Mouse (Mus musculus): ENCODE results near the gene Tsnax. TPM values are rescaled to one million over a fixed set of nuclear protein-coding genes. Genes with fewer than 3 reads are reported as not detected.

Tsnax gene
- polyA plus RNA-seq, 1 experiment from 2014 or later: 77.3 TPM

- 14% methylated on average over 6 of the region's 6 CpGs for WGBS
- ATAC-seq (replicated peaks; ENCODE audit: insufficient number of reproducible peaks, insufficient read depth, low FRiP score, low read depth): no peak
- Histone ChIP-seq H3K36me3 (no peaks in the 10 kb centered on the region), H3K9ac (peak overlapping the region; percentile 23; the same call in 1 of the 2 replicates), H3K4me2 (peak overlapping the region; percentile 65), H3K4me3 (peak overlapping the region; percentile 32), H3K27me3 (0 out of 2 replicates have a peak, but pooled peaks cover 2% of the 10 kb centered on the region), H3K9me3 (replicated peaks) (no peaks in the 10 kb centered on the region; the same call in 1 of the 2 replicates), H3K4me1 (replicated peaks) (0 out of 2 replicates have a peak, but pooled peaks cover 12% of the 10 kb centered on the region), H3K27ac (no peak overlapping the region)
Measured at GRCm38 (mm10) chr8:124991668-124991926, 21.2 kb upstream of the Tsnax start.

- Histone ChIP-seq H3K9ac (no peak overlapping the region), H3K4me1 (replicated peaks) (0 out of 2 replicates have a peak, but pooled peaks cover 12% of the 10 kb centered on the region), H3K4me2 (no peak overlapping the region), H3K4me3 (no peak overlapping the region), H3K27me3 (0 out of 2 replicates have a peak, but pooled peaks cover 2% of the 10 kb centered on the region), H3K27ac (no peak overlapping the region), H3K36me3 (no peaks in the 10 kb centered on the region), H3K9me3 (replicated peaks) (no peaks in the 10 kb centered on the region; the same call in 1 of the 2 replicates)
- no peak for ATAC-seq (replicated peaks; ENCODE audit: insufficient number of reproducible peaks, insufficient read depth, low FRiP score, low read depth)
- 62% methylated on average over 2 of the region's 2 CpGs for WGBS
Measured at GRCm38 (mm10) chr8:124995776-124996175, 17.0 kb upstream of the Tsnax start.

- WGBS: 75% methylated on average over 8 of the region's 8 CpGs
- no peak overlapping the region for H3K27ac ChIP-seq
- no peaks in the 10 kb centered on the region for H3K9me3 ChIP-seq (replicated peaks)
- H3K36me3 ChIP-seq: peaks cover 41% of the 10 kb centered on the region
- no peak overlapping the region for H3K4me3 ChIP-seq
- H3K4me2 ChIP-seq: no peak overlapping the region
- no peak for ATAC-seq (replicated peaks; ENCODE audit: insufficient number of reproducible peaks, insufficient read depth, low FRiP score, low read depth)
- H3K4me1 ChIP-seq (replicated peaks): no peaks in the 10 kb centered on the region
- H3K27me3 ChIP-seq: no peaks in the 10 kb centered on the region
- no peak overlapping the region for H3K9ac ChIP-seq
Measured at GRCm38 (mm10) chr8:125024085-125024484, 11.3 kb downstream of the Tsnax start.

- WGBS: 53% methylated on average over 3 of the region's 3 CpGs
- Histone ChIP-seq H3K27ac (peak overlapping the region; percentile 7; the same call in 1 of the 2 replicates), H3K9me3 (replicated peaks) (no peaks in the 10 kb centered on the region), H3K9ac (no peak overlapping the region), H3K36me3 (peaks cover 66% of the 10 kb centered on the region), H3K27me3 (no peaks in the 10 kb centered on the region), H3K4me3 (no peak overlapping the region), H3K4me2 (no peak overlapping the region), H3K4me1 (replicated peaks) (no peaks in the 10 kb centered on the region)
- ATAC-seq (replicated peaks; ENCODE audit: insufficient number of reproducible peaks, insufficient read depth, low FRiP score, low read depth): no peak
Measured at GRCm38 (mm10) chr8:125027211-125027610, 14.4 kb downstream of the Tsnax start.

GRCm38 (mm10) chr8:125028841-125029240 is 16.0 kb downstream of the Tsnax start:
- 89% methylated on average over 5 of the region's 5 CpGs for WGBS
- H3K27ac ChIP-seq: no peak overlapping the region
- no peak overlapping the region for H3K4me2 ChIP-seq
- H3K4me1 ChIP-seq (replicated peaks): no peaks in the 10 kb centered on the region
- H3K4me3 ChIP-seq: no peak overlapping the region
- no peak for ATAC-seq (replicated peaks; ENCODE audit: insufficient number of reproducible peaks, insufficient read depth, low FRiP score, low read depth)
- no peak overlapping the region for H3K9ac ChIP-seq
- peaks cover 74% of the 10 kb centered on the region for H3K36me3 ChIP-seq
- H3K27me3 ChIP-seq: no peaks in the 10 kb centered on the region
- H3K9me3 ChIP-seq (replicated peaks): no peaks in the 10 kb centered on the region

- Histone ChIP-seq H3K9me3 (replicated peaks) (no peaks in the 10 kb centered on the region), H3K27ac (no peak overlapping the region), H3K36me3 (peaks cover 50% of the 10 kb centered on the region), H3K4me2 (no peak overlapping the region), H3K27me3 (no peaks in the 10 kb centered on the region), H3K9ac (no peak overlapping the region), H3K4me1 (replicated peaks) (no peaks in the 10 kb centered on the region), H3K4me3 (no peak overlapping the region)
- no peak for ATAC-seq (replicated peaks; ENCODE audit: insufficient number of reproducible peaks, insufficient read depth, low FRiP score, low read depth)
- 60% methylated on average over 5 of the region's 5 CpGs for whole genome bisulfite sequencing
Measured at GRCm38 (mm10) chr8:125031276-125031675, 18.5 kb downstream of the Tsnax start.

- Histone ChIP-seq H3K36me3 (peaks cover 42% of the 10 kb centered on the region), H3K27me3 (no peaks in the 10 kb centered on the region), H3K4me2 (no peak overlapping the region), H3K4me1 (replicated peaks) (no peaks in the 10 kb centered on the region), H3K4me3 (no peak overlapping the region), H3K27ac (no peak overlapping the region), H3K9ac (no peak overlapping the region), H3K9me3 (replicated peaks) (no peaks in the 10 kb centered on the region)
- ATAC-seq (replicated peaks; ENCODE audit: insufficient number of reproducible peaks, insufficient read depth, low FRiP score, low read depth): no peak
- 40% methylated on average over 8 of the region's 8 CpGs for WGBS
Measured at GRCm38 (mm10) chr8:125034669-125035068, 21.9 kb downstream of the Tsnax start.

GRCm38 (mm10) chr8:125037081-125037480 is 24.3 kb downstream of the Tsnax start:
- Histone ChIP-seq H3K4me3 (no peak overlapping the region), H3K4me1 (replicated peaks) (no peaks in the 10 kb centered on the region), H3K9me3 (replicated peaks) (no peaks in the 10 kb centered on the region), H3K27ac (peak overlapping the region; percentile 48; the same call in 1 of the 2 replicates), H3K36me3 (peaks cover 20% of the 10 kb centered on the region), H3K27me3 (no peaks in the 10 kb centered on the region), H3K9ac (no peak overlapping the region), H3K4me2 (no peak overlapping the region)
- 0 out of 2 replicates have a peak, but pooled peaks have one; percentile 47 for ATAC-seq (replicated peaks; ENCODE audit: insufficient number of reproducible peaks, insufficient read depth, low FRiP score, low read depth)
- 66% methylated on average over 7 of the region's 7 CpGs for WGBS

GRCm38 (mm10) chr8:125038731-125039130 is 25.9 kb downstream of the Tsnax start:
- Histone ChIP-seq H3K4me3 (no peak overlapping the region), H3K27me3 (no peaks in the 10 kb centered on the region), H3K4me2 (no peak overlapping the region), H3K9me3 (replicated peaks) (no peaks in the 10 kb centered on the region), H3K4me1 (replicated peaks) (no peaks in the 10 kb centered on the region), H3K9ac (no peak overlapping the region), H3K27ac (no peak overlapping the region), H3K36me3 (peaks cover 10% of the 10 kb centered on the region; the same call in 1 of the 2 replicates)
- WGBS: 84% methylated on average over 15 of the region's 15 CpGs
- no peak for ATAC-seq (replicated peaks; ENCODE audit: insufficient number of reproducible peaks, insufficient read depth, low FRiP score, low read depth)

GRCm38 (mm10) chr8:125040587-125041375 is 28.0 kb downstream of the Tsnax start:
- no peak for ATAC-seq (replicated peaks; ENCODE audit: insufficient number of reproducible peaks, insufficient read depth, low FRiP score, low read depth)
- peaks cover 10% of the 10 kb centered on the region; the same call in 1 of the 2 replicates for H3K36me3 ChIP-seq

GRCm38 (mm10) chr8:125041496-125041895 is 28.7 kb downstream of the Tsnax start:
- Histone ChIP-seq H3K27me3 (no peaks in the 10 kb centered on the region), H3K27ac (no peak overlapping the region), H3K36me3 (peaks cover 10% of the 10 kb centered on the region; the same call in 1 of the 2 replicates), H3K4me1 (replicated peaks) (no peaks in the 10 kb centered on the region), H3K4me2 (no peak overlapping the region), H3K9me3 (replicated peaks) (no peaks in the 10 kb centered on the region), H3K4me3 (no peak overlapping the region), H3K9ac (no peak overlapping the region)
- WGBS: 53% methylated on average over 2 of the region's 2 CpGs
- ATAC-seq (replicated peaks; ENCODE audit: insufficient number of reproducible peaks, insufficient read depth, low FRiP score, low read depth): no peak

More at GRCm38 (mm10) chr8:125040587-125041375, 28.0 kb downstream of the Tsnax start:
- Histone ChIP-seq H3K4me2 (no peak overlapping the region), H3K4me3 (no peak overlapping the region), H3K4me1 (replicated peaks) (no peaks in the 10 kb centered on the region), H3K27me3 (no peaks in the 10 kb centered on the region), H3K27ac (no peak overlapping the region), H3K9me3 (replicated peaks) (no peaks in the 10 kb centered on the region), H3K9ac (no peak overlapping the region)
- WGBS: 63% methylated on average over 15 of the region's 15 CpGs

- Histone ChIP-seq H3K27ac (no peak overlapping the region), H3K9me3 (replicated peaks) (no peaks in the 10 kb centered on the region), H3K27me3 (no peaks in the 10 kb centered on the region), H3K9ac (no peak overlapping the region), H3K4me3 (no peak overlapping the region), H3K36me3 (0 out of 2 replicates have a peak, but pooled peaks cover 4% of the 10 kb centered on the region), H3K4me2 (no peak overlapping the region), H3K4me1 (replicated peaks) (no peaks in the 10 kb centered on the region)
- no peak for ATAC-seq (replicated peaks; ENCODE audit: insufficient number of reproducible peaks, insufficient read depth, low FRiP score, low read depth)
- 79% methylated on average over 7 of the region's 7 CpGs for WGBS
Measured at GRCm38 (mm10) chr8:125043394-125043793, 30.6 kb downstream of the Tsnax start.
